Mouse (Mus musculus) midbrain, embryonic 13.5 days (tissue): ENCODE data around the gene Tmem259. TPM values are rescaled to one million over a fixed set of nuclear protein-coding genes. Genes with fewer than 3 reads are reported as not detected.
"Not testable (repeated sequence)": the region's sequence is repeated elsewhere in the genome, so short reads cannot be mapped to it uniquely, and the experiment has no call there.

Experiments
- ATAC-seq: fragments of 200-750 bp; cut with Nextera tagmentation; 2 replicates; pipeline ENCODE4 v1.8.0; 2017; ENCODE audit warnings: mild to moderate bottlenecking, moderate TSS enrichment, moderate library complexity
- H3K27ac ChIP-seq: fragments of 300-500 bp; sonication (generic); 2 replicates; pipeline ENCODE4 v1.5.1; 2015; ENCODE audit warnings: inconsistent platforms, mild to moderate bottlenecking, moderate library complexity
- H3K27me3 ChIP-seq: fragments of 300-500 bp; sonication (generic); 2 replicates; pipeline ENCODE4 v1.6.1; 2015; ENCODE audit warnings: mild to moderate bottlenecking, inconsistent platforms
- H3K36me3 ChIP-seq: fragments of 300-500 bp; sonication (generic); 2 replicates; pipeline ENCODE4 v1.6.1; 2015; ENCODE audit warnings: mild to moderate bottlenecking, inconsistent platforms
- H3K4me1 ChIP-seq: fragments of 300-500 bp; sonication (generic); replicated peaks from 2 replicates; pipeline ENCODE4 v1.6.1; 2015; ENCODE audit warnings: inconsistent platforms
- H3K4me2 ChIP-seq: fragments of 300-500 bp; sonication (generic); replicated peaks from 2 replicates; pipeline ENCODE4 v1.6.1; 2015; ENCODE audit warnings: moderate library complexity, mild to moderate bottlenecking, inconsistent platforms
- H3K4me3 ChIP-seq: fragments of 300-500 bp; sonication (generic); replicated peaks from 2 replicates; pipeline ENCODE4 v1.5.1; 2015; ENCODE audit warnings: mild to moderate bottlenecking, inconsistent platforms
- H3K9ac ChIP-seq: fragments of 300-500 bp; sonication (generic); replicated peaks from 2 replicates; pipeline ENCODE4 v1.6.1; 2015; ENCODE audit warnings: mild to moderate bottlenecking, inconsistent platforms
- H3K9me3 ChIP-seq: fragments of 300-500 bp; sonication (generic); 2 replicates; pipeline ENCODE4 v1.6.1; 2016; ENCODE audit warnings: mild to moderate bottlenecking, inconsistent platforms
- WGBS: fragments of 180-500 bp; shearing (Covaris S2); methylation state at CpG from one replicate; pipeline ENCODE4 v1.1.7; 2015; 5-methylcytosine and 5-hydroxymethylcytosine counted together
- polyA plus RNA-seq: library from polyadenylated mRNA; unstranded; fragments of >200 nt; fragmentation: Nextera tagmentation; extraction: Ambion mirVana; gene quantifications from 2 replicates; pipeline ENCODE4 v1.2.1, GENCODE M21; 2015

Gene Tmem259
- polyA plus RNA-seq, 1 experiment from 2014 or later = 16.7 TPM

GRCm38 (mm10) chr10:79970415-79971182 lies 13.5 kb downstream of the Tmem259 start, which contains the start of gene Grin3b:
Grin3b (plus strand) TSS chr10:79970715.
- peak within 1 kb of the TSS; percentile 53 for H3K4me2 ChIP-seq
- no peak within 1 kb of the TSS for H3K27ac ChIP-seq

DNA sequence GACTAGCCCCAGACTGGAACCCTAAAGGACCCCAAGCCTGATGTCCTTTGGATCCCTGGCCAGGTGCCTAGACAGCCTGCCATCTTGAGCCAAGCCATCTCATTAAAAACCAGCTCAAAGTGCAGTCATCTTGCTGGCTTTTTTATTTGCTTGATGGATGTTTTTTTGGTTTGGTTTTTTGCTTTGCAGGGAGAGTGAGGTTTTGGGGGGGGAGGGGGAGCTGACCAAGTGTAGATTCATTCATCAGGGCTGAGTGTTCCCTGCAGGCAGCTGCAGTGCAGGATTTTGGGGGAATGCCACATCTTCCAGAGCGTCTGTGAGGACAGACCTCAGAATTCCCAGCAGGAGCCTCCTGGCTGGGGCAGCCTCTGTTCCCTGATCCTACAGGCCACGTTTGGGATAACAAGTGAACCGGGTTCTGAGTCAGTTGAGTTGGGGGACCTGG lies 15.0 kb downstream of the Tmem259 start:
- H3K9ac ChIP-seq = no peak overlapping the region
- H3K27me3 ChIP-seq = peaks cover 52% of the 10 kb centered on the region
- no peaks in the 10 kb centered on the region for H3K9me3 ChIP-seq
- no peak overlapping the region for H3K4me3 ChIP-seq
- H3K36me3 ChIP-seq = peaks cover 52% of the 10 kb centered on the region
- H3K27ac ChIP-seq = no peak overlapping the region
- WGBS = 16% methylated on average over 3 of the region's 3 CpGs
- no peak for ATAC-seq
- H3K4me2 ChIP-seq = no peak overlapping the region
- H3K4me1 ChIP-seq = peaks cover 9% of the 10 kb centered on the region

More at GRCm38 (mm10) chr10:79970415-79971182, 13.5 kb downstream of the Tmem259 start, which contains the start of gene Grin3b:
- peak; percentile 16; the same call in 1 of the 2 replicates for ATAC-seq
- WGBS = 8% methylated on average over 47 of the region's 47 CpGs
- Histone ChIP-seq H3K27me3 (peaks cover 52% of the 10 kb centered on the region), H3K4me3 (peak within 1 kb of the TSS; percentile 32), H3K36me3 (peaks cover 48% of the 10 kb centered on the region), H3K4me1 (peaks cover 9% of the 10 kb centered on the region), H3K9ac (peak within 1 kb of the TSS; percentile 51; the same call in 1 of the 2 replicates), H3K9me3 (no peaks in the 10 kb centered on the region)

DNA sequence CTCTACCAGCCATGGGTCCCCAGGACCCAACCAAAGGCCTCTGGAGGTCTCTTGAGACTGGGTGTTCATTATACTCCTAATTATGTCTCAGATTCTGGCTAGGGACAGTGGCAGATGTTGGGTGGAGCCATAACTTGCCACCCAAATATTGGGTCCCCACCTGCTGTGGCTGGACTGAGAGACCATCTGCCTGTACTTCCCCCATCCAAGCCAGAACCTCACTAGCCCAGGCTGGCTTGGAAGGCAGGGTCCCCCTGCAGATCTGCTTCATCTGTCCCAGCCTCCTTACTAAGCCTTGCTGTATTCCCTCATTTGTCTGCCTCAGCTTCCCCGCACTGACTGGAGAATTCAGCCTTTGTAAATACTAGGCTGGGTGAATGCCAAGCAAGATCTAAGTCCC lies 15.9 kb downstream of the Tmem259 start:
- Histone ChIP-seq H3K4me3 (no peak overlapping the region), H3K4me1 (peaks cover 9% of the 10 kb centered on the region), H3K36me3 (peaks cover 55% of the 10 kb centered on the region), H3K27ac (no peak overlapping the region), H3K27me3 (peaks cover 50% of the 10 kb centered on the region), H3K9me3 (no peaks in the 10 kb centered on the region), H3K4me2 (no peak overlapping the region), H3K9ac (no peak overlapping the region)
- no peak for ATAC-seq
- 86% methylated on average over 1 of the region's 1 CpGs for WGBS

- H3K9me3 ChIP-seq = no peaks in the 10 kb centered on the region
- H3K27ac ChIP-seq = no peak overlapping the region
- no peak overlapping the region for H3K4me3 ChIP-seq
- WGBS = 93% methylated on average over 5 of the region's 5 CpGs
- no peak overlapping the region for H3K4me2 ChIP-seq
- peaks cover 37% of the 10 kb centered on the region for H3K27me3 ChIP-seq
- H3K36me3 ChIP-seq = peaks cover 67% of the 10 kb centered on the region
- H3K9ac ChIP-seq = no peak overlapping the region
- ATAC-seq = no peak
- peaks cover 9% of the 10 kb centered on the region for H3K4me1 ChIP-seq
Measured at GRCm38 (mm10) chr10:79966886-79967400, 17.2 kb downstream of the Tmem259 start.

DNA sequence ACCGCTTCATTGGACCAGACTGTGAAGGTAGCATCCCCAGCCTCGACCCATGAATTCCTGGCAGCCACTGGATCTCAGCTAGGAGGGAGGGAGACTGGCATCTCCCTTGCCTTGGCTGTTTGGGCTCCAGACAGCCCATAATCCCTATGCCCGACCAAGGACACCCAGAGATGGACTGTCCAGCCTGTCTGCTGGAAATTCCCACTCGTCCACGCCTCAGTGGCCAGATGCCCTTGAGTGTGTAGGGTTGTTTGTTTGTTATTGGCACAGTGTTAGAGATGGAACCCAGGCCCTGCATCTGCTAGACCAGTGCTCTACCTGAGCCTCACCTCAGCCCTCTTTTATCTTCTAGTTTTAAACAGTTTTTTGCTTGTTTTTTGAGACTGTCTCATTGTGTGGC lies 18.8 kb downstream of the Tmem259 start:
- Histone ChIP-seq H3K9me3 (no peaks in the 10 kb centered on the region), H3K36me3 (peaks cover 73% of the 10 kb centered on the region), H3K4me2 (no peak overlapping the region), H3K27ac (no peak overlapping the region), H3K4me1 (peaks cover 10% of the 10 kb centered on the region), H3K4me3 (no peak overlapping the region), H3K9ac (no peak overlapping the region), H3K27me3 (peaks cover 21% of the 10 kb centered on the region)
- WGBS = 87% methylated on average over 5 of the region's 5 CpGs
- no peak for ATAC-seq

GRCm38 (mm10) chr10:79964727-79965126 lies 19.4 kb downstream of the Tmem259 start:
- no peaks in the 10 kb centered on the region for H3K9me3 ChIP-seq
- peaks cover 11% of the 10 kb centered on the region for H3K4me1 ChIP-seq
- no peak overlapping the region for H3K27ac ChIP-seq
- H3K9ac ChIP-seq = no peak overlapping the region
- H3K27me3 ChIP-seq = peaks cover 15% of the 10 kb centered on the region
- peaks cover 73% of the 10 kb centered on the region for H3K36me3 ChIP-seq
- no peak overlapping the region for H3K4me2 ChIP-seq
- WGBS = 96% methylated on average over 7 of the region's 7 CpGs
- no peak for ATAC-seq
- H3K4me3 ChIP-seq = no peak overlapping the region

GRCm38 (mm10) chr10:79960671-79961294 lies 23.3 kb downstream of the Tmem259 start:
- no peak overlapping the region; the same call in 1 of the 2 replicates for H3K27ac ChIP-seq
- peaks cover 43% of the 10 kb centered on the region for H3K36me3 ChIP-seq
- peak; percentile 2; the same call in 1 of the 2 replicates for ATAC-seq
- peak overlapping the region; percentile 84 for H3K9ac ChIP-seq
- peaks cover 6% of the 10 kb centered on the region; the same call in 1 of the 2 replicates for H3K27me3 ChIP-seq
- peak overlapping the region; percentile 90 for H3K4me2 ChIP-seq
- H3K4me1 ChIP-seq = peaks cover 14% of the 10 kb centered on the region
- peak overlapping the region; percentile 75 for H3K4me3 ChIP-seq
- H3K9me3 ChIP-seq = no peaks in the 10 kb centered on the region
- WGBS = 21% methylated on average over 10 of the region's 10 CpGs

GRCm38 (mm10) chr10:79959847-79960601 lies 24.1 kb downstream of the Tmem259 start, which contains the start of gene Wdr18:
Wdr18 (plus strand) TSS chr10:79960152.
- peak within 1 kb of the TSS; percentile 45 for H3K27ac ChIP-seq
- peaks cover 36% of the 10 kb centered on the region for H3K36me3 ChIP-seq
- peaks cover 14% of the 10 kb centered on the region for H3K4me1 ChIP-seq
- WGBS = under 1% methylated on average over 61 of the region's 61 CpGs
- peak within 1 kb of the TSS; percentile 84 for H3K9ac ChIP-seq
- peaks cover 6% of the 10 kb centered on the region; the same call in 1 of the 2 replicates for H3K27me3 ChIP-seq
- H3K9me3 ChIP-seq = no peaks in the 10 kb centered on the region
- H3K4me3 ChIP-seq = peak within 1 kb of the TSS; percentile 75
- peak; percentile 98 for ATAC-seq
- H3K4me2 ChIP-seq = peak within 1 kb of the TSS; percentile 90

GRCm38 (mm10) chr10:79959412-79959811 lies 24.7 kb downstream of the Tmem259 start:
- H3K27me3 ChIP-seq, H3K9ac ChIP-seq, H3K9me3 ChIP-seq, H3K27ac ChIP-seq, ATAC-seq: not testable (repeated sequence)
- H3K4me2 ChIP-seq = peak overlapping the region; percentile 19; the same call in 1 of the 2 replicates
- H3K36me3 ChIP-seq = peaks cover 30% of the 10 kb centered on the region
- H3K4me1 ChIP-seq = peaks cover 14% of the 10 kb centered on the region
- H3K4me3 ChIP-seq = peak overlapping the region; percentile 75
- WGBS = 35% methylated on average over 10 of the region's 10 CpGs

GRCm38 (mm10) chr10:79958140-79958816 lies 25.9 kb downstream of the Tmem259 start:
- WGBS = 10% methylated on average over 21 of the region's 21 CpGs
- H3K9ac ChIP-seq = no peak overlapping the region
- no peaks in the 10 kb centered on the region for H3K9me3 ChIP-seq
- no peak overlapping the region for H3K27ac ChIP-seq
- peaks cover 14% of the 10 kb centered on the region for H3K4me1 ChIP-seq
- no peak for ATAC-seq
- H3K36me3 ChIP-seq = peaks cover 23% of the 10 kb centered on the region
- no peak overlapping the region for H3K4me3 ChIP-seq
- H3K4me2 ChIP-seq = no peak overlapping the region
- peaks cover 6% of the 10 kb centered on the region; the same call in 1 of the 2 replicates for H3K27me3 ChIP-seq

- no peak for ATAC-seq
- Histone ChIP-seq H3K9ac (no peak overlapping the region), H3K4me2 (no peak overlapping the region), H3K4me3 (no peak overlapping the region), H3K4me1 (peaks cover 14% of the 10 kb centered on the region), H3K27ac (no peak overlapping the region), H3K27me3 (peaks cover 6% of the 10 kb centered on the region; the same call in 1 of the 2 replicates), H3K36me3 (peaks cover 22% of the 10 kb centered on the region), H3K9me3 (no peaks in the 10 kb centered on the region)
- 19% methylated on average over 4 of the region's 4 CpGs for WGBS
Measured at GRCm38 (mm10) chr10:79956643-79957154, 27.4 kb downstream of the Tmem259 start.
